Mouse (Mus musculus): ENCODE data around the gene Tlr13. TPM values are rescaled to one million over a fixed set of nuclear protein-coding genes. Genes with fewer than 3 reads are reported as not detected.

Tlr13 gene
- polyA plus RNA-seq, 1 experiment from 2014 or later = 2.0 TPM

GRCm38 (mm10) chrX:106154180-106154586 lies 11.2 kb downstream of the Tlr13 start:
- no peaks in the 10 kb centered on the region for H3K27me3 ChIP-seq (replicated peaks; ENCODE audit: insufficient read depth, low read length)
- no peaks in the 10 kb centered on the region for H3K36me3 ChIP-seq (ENCODE audit: insufficient read depth, low read length)
- ATAC-seq (no peak), DNase-seq (ENCODE audit: low spot score) (no peak)
- H3K4me2 ChIP-seq (replicated peaks; ENCODE audit: low read depth, low read length) = no peak overlapping the region
- no peak overlapping the region for H3K27ac ChIP-seq (ENCODE audit: low read length)
- no peaks in the 10 kb centered on the region for H3K4me1 ChIP-seq (ENCODE audit: insufficient read depth, low read depth, low read length)
- H3K4me3 ChIP-seq (ENCODE audit: low read depth, low read length) = no peak overlapping the region
- H3K9me3 ChIP-seq (ENCODE audit: low read length) = no peaks in the 10 kb centered on the region
- TF ChIP-seq EP300 (IDR thresholded peaks at IDR 0.05) = no peak
- no peak for TF ChIP-seq CTCF (IDR thresholded peaks at IDR 0.05)
- no peak overlapping the region for H3K9ac ChIP-seq (replicated peaks; ENCODE audit: low read depth)

GRCm38 (mm10) chrX:106155892-106156291 lies 12.9 kb downstream of the Tlr13 start:
- H3K27me3 ChIP-seq (replicated peaks; ENCODE audit: insufficient read depth, low read length) = no peaks in the 10 kb centered on the region
- DNase-seq (ENCODE audit: low spot score) (no peak), ATAC-seq (no peak)
- H3K4me1 ChIP-seq (ENCODE audit: insufficient read depth, low read depth, low read length) = no peaks in the 10 kb centered on the region
- 64% methylated on average over 4 of the region's 4 CpGs for WGBS
- H3K27ac ChIP-seq (ENCODE audit: low read length) = no peak overlapping the region
- no peak overlapping the region for H3K4me2 ChIP-seq (replicated peaks; ENCODE audit: low read depth, low read length)
- no peaks in the 10 kb centered on the region for H3K9me3 ChIP-seq (ENCODE audit: low read length)
- H3K36me3 ChIP-seq (ENCODE audit: insufficient read depth, low read length) = no peaks in the 10 kb centered on the region
- TF ChIP-seq EP300 (IDR thresholded peaks at IDR 0.05) = no peak
- no peak for TF ChIP-seq CTCF (IDR thresholded peaks at IDR 0.05)
- no peak overlapping the region for H3K9ac ChIP-seq (replicated peaks; ENCODE audit: low read depth)
- no peak overlapping the region for H3K4me3 ChIP-seq (ENCODE audit: low read depth, low read length)

GRCm38 (mm10) chrX:106163995-106164394 lies 21.0 kb downstream of the Tlr13 start:
- Histone ChIP-seq H3K4me1 (ENCODE audit: insufficient read depth, low read depth, low read length) (no peaks in the 10 kb centered on the region), H3K27ac (ENCODE audit: low read length) (no peak overlapping the region), H3K36me3 (ENCODE audit: insufficient read depth, low read length) (no peaks in the 10 kb centered on the region), H3K4me3 (ENCODE audit: low read depth, low read length) (no peak overlapping the region), H3K27me3 (replicated peaks; ENCODE audit: insufficient read depth, low read length) (no peaks in the 10 kb centered on the region), H3K9ac (replicated peaks; ENCODE audit: low read depth) (no peak overlapping the region), H3K4me2 (replicated peaks; ENCODE audit: low read depth, low read length) (no peak overlapping the region), H3K9me3 (ENCODE audit: low read length) (no peaks in the 10 kb centered on the region)
- ATAC-seq (peak; percentile 69), DNase-seq (ENCODE audit: low spot score) (peak; percentile 65)
- WGBS = 37% methylated on average over 5 of the region's 5 CpGs
- TF ChIP-seq EP300 (IDR thresholded peaks at IDR 0.05) (no peak), CTCF (IDR thresholded peaks at IDR 0.05) (no peak)

- Histone ChIP-seq H3K27ac (ENCODE audit: low read length) (no peak overlapping the region), H3K4me3 (ENCODE audit: low read depth, low read length) (no peak overlapping the region), H3K4me1 (ENCODE audit: insufficient read depth, low read depth, low read length) (no peaks in the 10 kb centered on the region), H3K36me3 (ENCODE audit: insufficient read depth, low read length) (no peaks in the 10 kb centered on the region), H3K9me3 (ENCODE audit: low read length) (no peaks in the 10 kb centered on the region), H3K9ac (replicated peaks; ENCODE audit: low read depth) (no peak overlapping the region), H3K4me2 (replicated peaks; ENCODE audit: low read depth, low read length) (no peak overlapping the region), H3K27me3 (replicated peaks; ENCODE audit: insufficient read depth, low read length) (no peaks in the 10 kb centered on the region)
- TF ChIP-seq CTCF (IDR thresholded peaks at IDR 0.05) = no peak
- peak; percentile 68 for TF ChIP-seq EP300 (IDR thresholded peaks at IDR 0.05)
- peak; percentile 79 for ATAC-seq
- 47% methylated on average over 5 of the region's 5 CpGs for WGBS
- DNase-seq (ENCODE audit: low spot score) = peak; percentile 37
Measured at GRCm38 (mm10) chrX:106164555-106164954, 21.6 kb downstream of the Tlr13 start.

- no peak overlapping the region for H3K4me3 ChIP-seq (ENCODE audit: low read depth, low read length)
- peak; percentile 55 for TF ChIP-seq CTCF (IDR thresholded peaks at IDR 0.05)
- TF ChIP-seq EP300 (IDR thresholded peaks at IDR 0.05) = no peak
- peak; percentile 60 for ATAC-seq
- H3K9ac ChIP-seq (replicated peaks; ENCODE audit: low read depth) = no peak overlapping the region
- H3K9me3 ChIP-seq (ENCODE audit: low read length) = no peaks in the 10 kb centered on the region
- no peak overlapping the region for H3K27ac ChIP-seq (ENCODE audit: low read length)
- DNase-seq (ENCODE audit: low spot score) = peak; percentile 39
- H3K36me3 ChIP-seq (ENCODE audit: insufficient read depth, low read length) = no peaks in the 10 kb centered on the region
- WGBS = 22% methylated on average over 1 of the region's 1 CpGs
- no peaks in the 10 kb centered on the region for H3K4me1 ChIP-seq (ENCODE audit: insufficient read depth, low read depth, low read length)
- no peaks in the 10 kb centered on the region for H3K27me3 ChIP-seq (replicated peaks; ENCODE audit: insufficient read depth, low read length)
- no peak overlapping the region for H3K4me2 ChIP-seq (replicated peaks; ENCODE audit: low read depth, low read length)
Measured at GRCm38 (mm10) chrX:106165089-106165488, 22.1 kb downstream of the Tlr13 start.

- Histone ChIP-seq H3K36me3 (ENCODE audit: insufficient read depth, low read length) (no peaks in the 10 kb centered on the region), H3K4me2 (replicated peaks; ENCODE audit: low read depth, low read length) (peak overlapping the region; percentile 39), H3K27me3 (replicated peaks; ENCODE audit: insufficient read depth, low read length) (no peaks in the 10 kb centered on the region), H3K4me3 (ENCODE audit: low read depth, low read length) (peak overlapping the region; percentile 23; the same call in 1 of the 2 replicates), H3K9me3 (ENCODE audit: low read length) (no peaks in the 10 kb centered on the region), H3K4me1 (ENCODE audit: insufficient read depth, low read depth, low read length) (no peaks in the 10 kb centered on the region), H3K9ac (replicated peaks; ENCODE audit: low read depth) (no peak overlapping the region), H3K27ac (ENCODE audit: low read length) (no peak overlapping the region)
- ATAC-seq (peak; percentile 84), DNase-seq (ENCODE audit: low spot score) (peak; percentile 71)
- TF ChIP-seq CTCF (IDR thresholded peaks at IDR 0.05) (peak; percentile 81), EP300 (IDR thresholded peaks at IDR 0.05) (no peak)
- WGBS = 19% methylated on average over 18 of the region's 18 CpGs
Measured at GRCm38 (mm10) chrX:106171106-106171852, 28.3 kb downstream of the Tlr13 start.
